Mouse (Mus musculus) cerebellum, adult 2 months (tissue): ENCODE measurements around the gene Cep85l. TPM values are rescaled to one million over a fixed set of nuclear protein-coding genes. Genes with fewer than 3 reads are reported as not detected.

Experiments used
- DNase-seq, 2 experiments: peaks; one replicate each; pipeline ENCODE4 v3.0.0; 2021
- H3K27ac ChIP-seq: fragments of 200-500 bp; 2 replicates; pipeline ENCODE4 v1.5.1; 2012; ENCODE audit warnings: low read length, control low read depth, inconsistent platforms; ENCODE audit not compliant: insufficient read depth
- H3K27me3 ChIP-seq: fragments of 200-500 bp; 2 replicates; pipeline ENCODE4 v1.6.1; 2012; ENCODE audit warnings: inconsistent platforms, mild to moderate bottlenecking, low read length, moderate library complexity; ENCODE audit not compliant: control insufficient read depth, insufficient read depth
- H3K4me1 ChIP-seq: fragments of 200-500 bp; 2 replicates; pipeline ENCODE4 v1.6.1; 2011; ENCODE audit warnings: low read length; ENCODE audit not compliant: control insufficient read depth, insufficient read depth
- H3K4me3 ChIP-seq: fragments of 200-500 bp; replicated peaks from 2 replicates; pipeline ENCODE3; 2011; ENCODE audit warnings: mild to moderate bottlenecking, low read depth, low read length, control low read depth; ENCODE audit not compliant: insufficient read depth
- CTCF ChIP-seq: fragments of 200-500 bp; IDR thresholded peaks from 2 replicates; pipeline ENCODE4 v1.5.1; 2011; ENCODE audit warnings: low read depth, mild to moderate bottlenecking, control low read depth, low read length, moderate library complexity, borderline replicate concordance; ENCODE audit not compliant: insufficient read depth
- POLR2A ChIP-seq: fragments of 200-500 bp; IDR thresholded peaks from 2 replicates; pipeline ENCODE4 v1.6.1; 2011; ENCODE audit warnings: low read length, control low read depth, borderline replicate concordance; ENCODE audit not compliant: insufficient read depth
- WGBS: fragments of 180-500 bp; shearing (Covaris S2); methylation state at CpG from one replicate; pipeline ENCODE4 v1.1.7; 2018; 5-methylcytosine and 5-hydroxymethylcytosine counted together
- polyA plus RNA-seq: library from polyadenylated mRNA; depleted of rRNA; stranded (reverse); fragments of >200 nt; gene quantifications from 2 replicates; pipeline ENCODE4 v1.2.3, GENCODE M21; 2012; rRNA removed

Cep85l gene
- polyA plus RNA-seq, result 8.9 and 9.5 TPM in 2 replicates

- H3K4me3 ChIP-seq, result peak within 1 kb of the TSS; percentile 100
- TF ChIP-seq CTCF (no peak), POLR2A (peak; percentile 61)
- under 1% methylated on average over 31 of the region's 31 CpGs for WGBS
- peak within 1 kb of the TSS; percentile 99 for H3K27ac ChIP-seq
- H3K27me3 ChIP-seq, result no peaks in the 10 kb centered on the region
- peak; percentile 88 to 91 for DNase-seq
- H3K4me1 ChIP-seq, result peaks cover 2% of the 10 kb centered on the region; the same call in 1 of the 2 replicates
These were observed at the start of gene Cep85l for GRCm38 (mm10) chr10:53379709-53380106. Gene Cep85l, minus strand, starts transcription at chr10:53379947.

DNA sequence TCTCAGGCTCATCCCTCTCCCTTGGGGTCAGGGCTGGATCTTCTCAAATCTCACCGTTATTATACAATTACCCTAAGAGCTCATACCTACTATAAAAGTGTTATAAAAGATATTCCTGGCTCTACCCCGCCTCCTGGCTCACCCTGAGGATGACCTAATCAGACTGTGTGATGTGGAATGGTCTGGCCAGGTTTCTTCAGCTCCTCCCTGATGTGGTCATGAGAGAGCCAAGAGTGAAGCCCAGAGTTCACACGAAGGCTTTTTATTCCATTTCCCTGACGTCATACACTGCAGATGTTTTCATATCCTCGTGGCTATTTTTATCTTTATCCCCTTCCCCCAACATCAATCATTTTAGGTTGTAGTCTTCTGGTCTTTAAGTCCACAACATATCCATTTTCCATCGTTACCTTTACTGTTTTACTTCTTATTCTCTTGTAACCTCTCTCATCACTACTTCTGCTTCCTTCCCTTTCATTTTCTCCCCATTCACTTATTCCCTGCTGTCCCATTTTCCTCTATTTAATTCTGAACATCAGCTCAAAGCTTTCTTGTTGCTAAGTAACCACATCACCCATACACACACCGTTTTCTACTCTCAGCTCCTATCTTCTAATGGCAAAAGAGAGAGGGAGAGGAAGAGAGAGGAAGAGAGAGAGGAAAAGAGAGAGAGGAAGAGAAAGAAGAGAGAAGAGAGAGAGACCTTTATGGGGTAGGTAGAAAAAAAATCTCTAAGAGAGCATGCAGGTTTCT lies 49.1 kb upstream of the Cep85l start:
- no peaks in the 10 kb centered on the region for H3K4me1 ChIP-seq
- WGBS, result 68% methylated on average over 7 of the region's 7 CpGs

DNA sequence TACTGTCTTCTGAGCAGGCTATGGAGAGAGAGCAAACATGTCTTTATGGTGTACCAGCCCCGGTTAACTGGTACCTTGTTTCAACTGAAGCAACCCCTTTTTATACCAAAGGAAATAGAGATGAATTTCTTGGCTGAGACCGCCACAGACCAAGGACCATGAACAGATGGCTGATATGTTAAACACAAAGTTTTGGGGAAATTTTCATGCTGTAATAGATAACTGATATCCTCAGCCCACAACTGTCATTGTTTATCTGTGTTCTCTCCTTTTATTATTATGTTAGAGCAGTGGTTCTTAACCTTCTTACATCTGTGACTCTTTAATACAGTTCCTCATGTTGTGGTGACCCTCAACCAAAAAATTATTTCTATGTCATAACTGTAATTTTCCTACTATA lies 46.8 kb upstream of the Cep85l start:
- 78% methylated on average over 2 of the region's 2 CpGs for WGBS
- TF ChIP-seq POLR2A, result no peak
- no peak overlapping the region for H3K27ac ChIP-seq
- no peak overlapping the region for H3K4me3 ChIP-seq
- DNase-seq, result no peak
- no peaks in the 10 kb centered on the region for H3K27me3 ChIP-seq
- no peaks in the 10 kb centered on the region for H3K4me1 ChIP-seq

More for the DNA sequence above, 49.1 kb upstream of the Cep85l start:
- TF ChIP-seq CTCF (no peak), POLR2A (no peak)
- DNase-seq, result no peak
- H3K27ac ChIP-seq, result no peak overlapping the region
- no peak overlapping the region for H3K4me3 ChIP-seq
- H3K27me3 ChIP-seq, result no peaks in the 10 kb centered on the region

- DNase-seq, result no peak
- H3K27ac ChIP-seq, result no peak overlapping the region
- 100% methylated on average over 1 of the region's 1 CpGs for WGBS
- H3K27me3 ChIP-seq, result no peaks in the 10 kb centered on the region
- H3K4me3 ChIP-seq, result no peak overlapping the region
- H3K4me1 ChIP-seq, result no peaks in the 10 kb centered on the region
- no peak for TF ChIP-seq CTCF
- TF ChIP-seq POLR2A, result no peak
These were observed 43.3 kb upstream of the Cep85l start for GRCm38 (mm10) chr10:53423091-53423490.

DNA sequence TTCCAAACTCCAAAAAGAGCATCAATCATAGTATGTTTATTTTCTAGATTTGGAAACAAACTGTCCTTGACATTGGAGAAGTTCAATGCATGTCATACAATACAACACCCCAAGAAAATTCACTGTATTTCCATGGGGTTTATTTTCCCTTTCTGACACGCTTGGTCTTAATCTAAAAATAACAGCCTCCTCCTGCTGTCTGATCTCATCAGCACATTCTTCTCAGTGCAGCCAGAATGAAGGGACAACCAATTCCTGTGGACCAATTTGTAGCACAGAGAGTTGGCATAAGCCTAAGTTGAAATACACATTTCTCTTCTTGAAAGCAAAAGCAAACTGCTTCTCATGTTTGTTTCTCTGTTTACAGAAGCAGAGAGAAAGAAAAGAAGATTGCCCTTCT lies 42.5 kb upstream of the Cep85l start:
- TF ChIP-seq POLR2A (no peak), CTCF (no peak)
- no peak for DNase-seq
- H3K27me3 ChIP-seq, result no peaks in the 10 kb centered on the region
- WGBS, result 10% methylated on average over 1 of the region's 1 CpGs
- no peak overlapping the region for H3K27ac ChIP-seq
- H3K4me1 ChIP-seq, result no peaks in the 10 kb centered on the region
- H3K4me3 ChIP-seq, result no peak overlapping the region

DNA sequence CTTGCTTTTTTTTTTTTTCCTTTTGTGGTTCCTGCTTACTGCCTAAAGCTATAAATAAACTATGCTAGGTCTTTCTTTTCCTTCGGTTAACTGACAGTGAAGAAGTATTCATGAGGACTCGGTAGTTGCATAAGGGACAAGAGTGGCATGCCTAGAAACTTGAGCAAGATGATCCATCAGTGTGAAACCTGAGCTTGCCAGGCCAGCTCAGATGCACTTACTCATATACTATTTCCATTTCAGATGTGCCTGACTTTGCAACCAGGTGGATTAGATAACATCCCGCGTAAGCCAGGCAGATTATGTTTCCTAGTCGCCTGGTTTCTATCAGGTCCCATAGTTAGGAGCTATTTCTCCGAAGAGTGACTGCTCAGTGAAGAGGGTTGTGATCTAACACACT lies 41.9 kb upstream of the Cep85l start:
- TF ChIP-seq CTCF (no peak), POLR2A (no peak)

GRCm38 (mm10) chr10:53420069-53420468 lies 40.3 kb upstream of the Cep85l start:
- DNase-seq, result no peak
- no peak for TF ChIP-seq CTCF
- no peak for TF ChIP-seq POLR2A
- Histone ChIP-seq H3K27me3 (no peaks in the 10 kb centered on the region), H3K27ac (no peak overlapping the region), H3K4me1 (no peaks in the 10 kb centered on the region), H3K4me3 (no peak overlapping the region)

More for the DNA sequence above, 41.9 kb upstream of the Cep85l start:
- WGBS, result 91% methylated on average over 6 of the region's 6 CpGs
- H3K27me3 ChIP-seq, result no peaks in the 10 kb centered on the region
- DNase-seq, result no peak
- no peaks in the 10 kb centered on the region for H3K4me1 ChIP-seq
- no peak overlapping the region for H3K4me3 ChIP-seq
- H3K27ac ChIP-seq, result no peak overlapping the region

DNA sequence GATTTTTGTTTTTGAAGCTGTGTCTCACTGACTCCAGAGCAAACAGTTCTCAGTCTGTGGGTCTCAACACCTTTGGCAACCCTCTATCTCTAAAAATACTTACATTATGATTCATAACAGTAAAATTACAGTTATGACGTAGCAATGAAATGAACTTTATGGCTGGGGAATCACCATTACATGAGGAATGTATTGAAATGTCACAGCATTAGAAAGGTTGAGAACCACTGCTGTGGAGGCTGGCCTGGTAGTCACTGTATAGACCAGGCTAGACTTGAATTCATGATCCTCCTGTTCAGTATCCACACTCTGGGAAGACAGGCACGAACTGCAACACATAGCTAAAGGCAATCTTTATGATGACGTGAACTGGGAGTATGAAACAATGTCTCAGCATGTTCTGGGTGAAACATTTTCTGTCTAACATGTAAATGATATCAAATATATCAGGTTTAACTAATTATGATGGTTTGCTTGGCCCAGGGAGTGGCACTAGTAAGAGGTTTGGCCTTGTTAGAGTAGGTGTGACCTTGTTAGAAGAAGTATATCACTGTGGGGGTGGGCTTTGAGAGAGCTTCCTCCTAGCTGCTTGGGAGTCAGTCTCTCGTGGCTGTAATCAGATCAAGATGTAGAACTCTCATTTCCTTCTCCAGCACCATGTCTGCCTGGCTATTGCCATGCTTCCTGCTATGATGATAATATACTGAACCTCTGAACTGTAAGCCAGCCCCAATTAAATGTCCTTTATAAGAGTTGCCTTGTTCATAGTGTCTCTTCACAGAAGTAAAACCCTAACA lies 39.6 kb upstream of the Cep85l start:
- DNase-seq, result no peak
- Histone ChIP-seq H3K4me1 (no peaks in the 10 kb centered on the region), H3K4me3 (no peak overlapping the region), H3K27ac (no peak overlapping the region), H3K27me3 (no peaks in the 10 kb centered on the region)
- no peak for TF ChIP-seq CTCF
- no peak for TF ChIP-seq POLR2A
- WGBS, result 85% methylated on average over 4 of the region's 4 CpGs

DNA sequence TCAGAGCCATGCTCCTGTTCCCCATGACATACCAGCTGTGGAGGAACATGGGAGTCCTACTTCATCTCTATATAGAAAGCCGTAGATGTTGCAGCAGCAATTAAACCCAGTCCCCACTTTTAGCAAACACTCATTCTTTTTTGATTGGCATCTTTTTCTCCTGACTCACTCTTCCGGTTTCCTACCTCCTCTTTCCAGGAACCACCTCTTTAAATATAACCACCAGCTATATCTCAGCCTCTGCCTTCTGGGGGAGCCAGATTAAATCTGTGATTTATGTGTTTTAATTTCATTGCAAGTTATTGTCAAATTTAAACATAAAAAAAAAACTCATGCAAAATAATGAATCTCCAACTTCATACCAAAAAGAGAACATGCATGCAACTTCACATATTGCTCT lies 37.3 kb upstream of the Cep85l start:
- Histone ChIP-seq H3K27ac (no peak overlapping the region), H3K4me3 (no peak overlapping the region)

More for the DNA sequence above, 37.3 kb upstream of the Cep85l start:
- TF ChIP-seq CTCF (no peak), POLR2A (no peak)
- Histone ChIP-seq H3K4me1 (no peaks in the 10 kb centered on the region), H3K27me3 (no peaks in the 10 kb centered on the region)
- 87% methylated on average over 2 of the region's 2 CpGs for WGBS
- no peak for DNase-seq
